Mouse (Mus musculus) liver, embryonic 16.5 days (tissue): ENCODE measurements around the gene Guca1a. TPM values are rescaled to one million over a fixed set of nuclear protein-coding genes. Genes with fewer than 3 reads are reported as not detected.

Experiments used
- ATAC-seq: fragments of 200-750 bp; cut with Nextera tagmentation; 2 replicates; pipeline ENCODE4 v1.8.0; 2017; ENCODE audit warnings: low read depth, mild to moderate bottlenecking, moderate number of reproducible peaks, moderate library complexity
- H3K27ac ChIP-seq: fragments of 300-500 bp; sonication (generic); 2 replicates; pipeline ENCODE4 v1.5.1; 2014; ENCODE audit warnings: mild to moderate bottlenecking, low read length
- H3K27me3 ChIP-seq: fragments of 300-500 bp; sonication (generic); 2 replicates; pipeline ENCODE4 v1.6.1; 2014; ENCODE audit warnings: low read depth, low read length, mixed read lengths; ENCODE audit not compliant: control insufficient read depth, insufficient read depth
- H3K36me3 ChIP-seq: fragments of 300-500 bp; sonication (generic); 2 replicates; pipeline ENCODE4 v1.6.1; 2014; ENCODE audit warnings: mild to moderate bottlenecking; ENCODE audit not compliant: control insufficient read depth, insufficient read depth
- H3K4me1 ChIP-seq: fragments of 300-500 bp; sonication (generic); 2 replicates; pipeline ENCODE4 v1.6.1; 2014; ENCODE audit warnings: low read depth, low read length, mixed read lengths; ENCODE audit not compliant: control insufficient read depth
- H3K4me2 ChIP-seq: fragments of 300-500 bp; sonication (generic); 2 replicates; pipeline ENCODE4 v1.6.1; 2014; ENCODE audit warnings: low read depth, low read length, mixed read lengths
- H3K4me3 ChIP-seq: fragments of 300-500 bp; sonication (generic); 2 replicates; pipeline ENCODE4 v1.5.1; 2014; ENCODE audit warnings: low read depth, mild to moderate bottlenecking, low read length
- H3K9ac ChIP-seq: fragments of 300-500 bp; sonication (generic); 2 replicates; pipeline ENCODE4 v1.6.1; 2014; ENCODE audit warnings: low read depth, low read length
- H3K9me3 ChIP-seq: fragments of 300-500 bp; sonication (generic); replicated peaks from 2 replicates; pipeline ENCODE4 v1.6.1; 2016; ENCODE audit warnings: low read length; ENCODE audit not compliant: control insufficient read depth
- WGBS: fragments of 180-500 bp; shearing (Covaris S2); extraction: QIAGEN DNeasy Blood & Tissue Kit; methylation state at CpG from one replicate; pipeline ENCODE4 v1.1.7; 2014; ENCODE audit not compliant: insufficient replicate concordance; 5-methylcytosine and 5-hydroxymethylcytosine counted together
- polyA plus RNA-seq: library from polyadenylated mRNA; unstranded; fragments of >200 nt; fragmentation: Nextera tagmentation; extraction: Ambion mirVana; gene quantifications from 2 replicates; pipeline ENCODE4 v1.2.1, GENCODE M21; 2015

The Guca1a gene
- polyA plus RNA-seq, 1 experiment from 2014 or later: 2.0 TPM

DNA sequence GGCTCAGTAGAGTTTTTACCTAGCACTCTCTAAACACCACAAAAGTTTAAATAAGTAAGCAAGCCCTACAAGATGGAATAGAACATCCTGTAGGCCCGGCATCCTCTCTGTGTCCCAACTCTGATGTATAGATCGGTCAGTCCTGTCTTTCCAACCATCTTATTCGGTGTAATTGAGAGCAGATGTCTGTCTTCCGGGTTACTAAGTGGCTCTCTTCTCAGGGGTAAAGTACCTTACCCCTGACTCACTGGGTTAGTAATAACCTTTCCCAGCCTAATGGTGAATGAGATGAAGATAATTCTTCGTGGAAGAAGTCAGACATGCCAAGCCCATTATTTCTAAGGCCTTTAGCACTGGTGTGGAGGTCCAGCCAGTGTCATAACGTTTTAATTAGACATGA, 26.4 kb downstream of the Guca1a start:
- no peaks in the 10 kb centered on the region for H3K9me3 ChIP-seq
- no peak overlapping the region for H3K27ac ChIP-seq
- no peak for ATAC-seq
- H3K4me1 ChIP-seq: peaks cover 5% of the 10 kb centered on the region; the same call in 1 of the 2 replicates
- H3K36me3 ChIP-seq: peaks cover 13% of the 10 kb centered on the region; the same call in 1 of the 2 replicates
- H3K4me2 ChIP-seq: no peak overlapping the region
- WGBS: 79% methylated on average over 6 of the region's 6 CpGs
- no peaks in the 10 kb centered on the region for H3K27me3 ChIP-seq
- H3K4me3 ChIP-seq: no peak overlapping the region
- H3K9ac ChIP-seq: no peak overlapping the region

DNA sequence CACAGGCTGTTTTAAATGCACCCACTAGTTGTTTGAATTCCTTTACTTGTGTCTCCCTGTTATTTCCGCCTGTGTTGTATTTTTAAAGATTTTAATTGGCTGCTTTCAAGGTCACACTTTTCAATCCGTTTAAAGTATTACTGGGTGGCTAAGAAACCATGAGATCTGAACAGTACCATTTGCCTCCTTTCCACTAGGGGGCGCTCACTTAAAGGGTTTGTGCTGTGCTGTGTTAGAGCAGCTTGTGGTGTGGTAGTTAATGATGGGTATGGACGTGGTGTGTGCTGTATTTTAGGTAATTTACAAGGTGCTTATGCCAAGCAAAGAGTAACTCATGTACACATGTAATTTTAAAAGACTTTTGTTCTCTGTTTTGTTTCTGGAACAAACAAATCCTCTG, 28.9 kb downstream of the Guca1a start:
- no peaks in the 10 kb centered on the region for H3K27me3 ChIP-seq
- no peak overlapping the region for H3K4me2 ChIP-seq
- H3K9ac ChIP-seq: no peak overlapping the region
- no peak overlapping the region for H3K4me3 ChIP-seq
- 6% methylated on average over 4 of the region's 4 CpGs for WGBS
- H3K27ac ChIP-seq: no peak overlapping the region
- ATAC-seq: peak; percentile 58; the same call in 1 of the 2 replicates
- no peaks in the 10 kb centered on the region for H3K9me3 ChIP-seq
- H3K4me1 ChIP-seq: peaks cover 5% of the 10 kb centered on the region; the same call in 1 of the 2 replicates
- peaks cover 10% of the 10 kb centered on the region; the same call in 1 of the 2 replicates for H3K36me3 ChIP-seq

DNA sequence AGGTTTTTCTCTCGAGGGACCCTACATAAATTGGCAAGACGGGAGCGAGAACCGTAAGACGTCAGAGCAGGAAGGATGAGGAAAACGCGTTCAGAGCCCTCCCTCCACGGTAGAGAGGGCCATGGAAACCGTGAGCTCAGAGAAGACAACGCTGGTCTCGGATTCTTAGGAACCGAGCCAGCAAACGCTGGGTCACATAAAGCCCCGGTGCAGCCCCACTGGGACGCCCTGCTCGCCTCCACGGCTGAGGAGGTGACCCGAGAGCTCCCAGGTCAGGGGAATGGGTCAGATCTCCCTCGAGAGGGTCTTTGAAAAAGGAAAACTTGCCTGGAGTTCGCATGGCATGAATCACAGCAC, 31.3 kb downstream of the Guca1a start:
- 2% methylated on average over 20 of the region's 20 CpGs for WGBS
- Histone ChIP-seq H3K4me2 (peak overlapping the region; percentile 68), H3K4me1 (peaks cover 5% of the 10 kb centered on the region; the same call in 1 of the 2 replicates), H3K9me3 (no peaks in the 10 kb centered on the region), H3K9ac (peak overlapping the region; percentile 74), H3K36me3 (peaks cover 5% of the 10 kb centered on the region; the same call in 1 of the 2 replicates), H3K27me3 (no peaks in the 10 kb centered on the region), H3K27ac (no peak overlapping the region), H3K4me3 (peak overlapping the region; percentile 82)
- 0 out of 2 replicates have a peak, but pooled peaks have one; percentile 27 for ATAC-seq

DNA sequence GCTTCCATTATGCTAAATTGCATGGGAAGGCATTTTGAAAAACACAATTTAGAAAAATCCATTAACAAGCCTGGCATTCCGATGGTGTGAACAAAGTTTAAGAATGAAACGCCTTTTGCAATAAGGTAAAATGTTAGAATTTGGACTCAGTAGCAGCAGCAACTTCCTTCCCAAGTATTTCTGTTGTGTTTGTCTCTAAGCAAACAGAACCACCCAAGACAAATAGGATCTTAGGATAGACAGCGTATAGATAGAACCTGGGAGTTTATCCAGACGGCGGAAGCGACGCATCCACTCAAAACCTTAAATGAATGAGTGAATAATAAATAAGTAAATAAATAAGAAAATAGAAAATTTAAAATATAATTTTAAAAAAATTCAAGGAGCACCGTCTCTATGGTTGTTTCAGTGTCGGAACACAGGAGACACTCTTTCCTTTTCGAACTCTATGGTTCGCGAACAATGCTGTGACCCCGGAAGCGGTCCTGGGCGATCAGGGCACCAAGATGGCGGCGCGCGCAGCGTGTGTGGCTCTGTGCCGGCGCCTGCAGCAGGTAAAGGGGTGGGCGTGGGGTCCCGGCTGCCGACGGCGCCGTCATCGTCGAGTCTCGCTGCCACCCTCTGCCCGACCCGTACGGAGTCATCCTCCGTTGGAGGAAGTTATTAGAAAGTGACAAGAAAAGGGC, 31.8 kb downstream of the Guca1a start, which contains the start of gene Mrps10:
Mrps10 (plus strand) TSS at position 487 of the 686 bp plus-strand sequence.
- H3K9ac ChIP-seq: peak within 1 kb of the TSS; percentile 74
- no peak within 1 kb of the TSS for H3K27ac ChIP-seq
- peak within 1 kb of the TSS; percentile 82 for H3K4me3 ChIP-seq
- peaks cover 3% of the 10 kb centered on the region; the same call in 1 of the 2 replicates for H3K36me3 ChIP-seq
- no peaks in the 10 kb centered on the region for H3K27me3 ChIP-seq
- peak; percentile 86 for ATAC-seq
- 5% methylated on average over 35 of the region's 35 CpGs for WGBS
- H3K9me3 ChIP-seq: no peaks in the 10 kb centered on the region
- H3K4me2 ChIP-seq: peak within 1 kb of the TSS; percentile 68
- peaks cover 5% of the 10 kb centered on the region; the same call in 1 of the 2 replicates for H3K4me1 ChIP-seq

DNA sequence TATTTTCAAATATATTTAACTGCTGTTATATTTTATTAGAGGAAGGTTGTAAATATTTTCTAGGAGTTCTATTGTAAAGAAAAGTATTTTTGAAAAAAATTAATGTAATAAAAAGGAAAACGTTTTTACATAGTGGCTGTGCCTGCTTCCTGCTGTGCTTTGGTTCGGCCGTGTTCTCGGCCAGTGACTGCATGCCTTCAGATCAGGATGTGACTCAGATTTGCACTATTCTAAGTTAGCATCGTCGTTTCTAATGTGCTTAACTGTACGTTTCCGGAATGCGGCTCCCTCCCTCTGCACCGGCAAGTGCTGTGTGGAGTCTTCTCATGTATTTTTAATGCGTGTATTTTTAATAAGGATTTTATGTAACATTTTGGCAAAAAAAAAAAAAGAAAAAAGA, 39.0 kb downstream of the Guca1a start:
- ATAC-seq: no peak
- 58% methylated on average over 11 of the region's 11 CpGs for WGBS
- H3K4me1 ChIP-seq: no peaks in the 10 kb centered on the region

DNA sequence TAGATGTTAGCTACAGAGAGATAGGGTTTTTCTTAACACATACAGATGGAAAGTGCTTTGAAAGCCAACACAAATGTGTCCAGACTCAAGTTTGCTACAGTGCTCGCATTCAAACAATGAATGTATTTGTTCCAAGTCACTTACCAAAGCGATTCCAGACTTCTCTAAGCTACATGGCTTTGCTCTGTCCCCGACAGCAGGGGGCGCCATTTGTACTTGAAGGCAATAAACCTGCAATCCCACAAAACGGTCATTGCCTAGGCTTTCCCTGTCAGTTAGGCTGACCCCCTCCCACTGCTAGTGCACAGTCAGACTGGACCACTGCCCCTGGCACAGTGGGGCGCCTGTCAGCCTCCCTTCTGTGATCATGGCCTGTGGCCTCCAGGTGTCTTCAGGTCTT, 40.4 kb downstream of the Guca1a start:
- no peaks in the 10 kb centered on the region for H3K36me3 ChIP-seq
- H3K4me3 ChIP-seq: no peak overlapping the region
- H3K27ac ChIP-seq: no peak overlapping the region
- H3K9ac ChIP-seq: no peak overlapping the region
- 30% methylated on average over 6 of the region's 6 CpGs for WGBS
- no peaks in the 10 kb centered on the region for H3K9me3 ChIP-seq
- no peaks in the 10 kb centered on the region for H3K4me1 ChIP-seq
- no peak overlapping the region for H3K4me2 ChIP-seq
- no peak for ATAC-seq
- no peaks in the 10 kb centered on the region for H3K27me3 ChIP-seq

More for the DNA sequence above, 39.0 kb downstream of the Guca1a start:
- Histone ChIP-seq H3K36me3 (no peaks in the 10 kb centered on the region), H3K4me2 (no peak overlapping the region), H3K4me3 (no peak overlapping the region), H3K27ac (no peak overlapping the region), H3K9ac (no peak overlapping the region), H3K27me3 (no peaks in the 10 kb centered on the region), H3K9me3 (no peaks in the 10 kb centered on the region)

DNA sequence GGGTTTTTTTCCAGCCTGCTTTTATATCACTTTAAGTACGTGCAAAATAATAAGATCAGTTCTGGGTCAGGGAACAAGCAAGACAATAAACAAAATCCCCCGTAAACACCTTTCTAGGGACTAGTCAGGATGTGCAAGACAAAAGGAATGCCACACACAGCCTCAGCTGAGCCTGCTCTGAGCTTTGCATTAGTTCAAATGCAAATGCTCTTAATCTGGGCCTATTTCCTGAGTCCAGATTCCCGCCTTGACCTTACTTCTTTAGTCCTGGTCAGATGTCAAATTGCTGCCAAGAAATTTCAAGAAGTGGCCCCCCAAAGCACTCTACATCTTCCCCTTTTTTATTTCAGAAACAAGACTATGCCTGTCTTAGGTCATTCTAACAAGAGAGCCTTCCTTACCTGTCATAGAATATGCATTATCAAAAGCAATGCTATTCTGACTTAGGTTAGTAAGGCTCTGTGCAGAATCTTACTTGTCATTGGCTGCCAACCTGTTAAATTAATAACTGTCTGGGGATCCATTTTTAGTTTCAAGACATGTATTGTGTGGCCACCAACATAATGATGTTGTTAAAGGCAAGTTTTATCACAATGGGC, 50.6 kb downstream of the Guca1a start:
- Histone ChIP-seq H3K4me2 (no peak overlapping the region), H3K9me3 (no peaks in the 10 kb centered on the region), H3K27ac (no peak overlapping the region), H3K36me3 (0 out of 2 replicates have a peak, but pooled peaks cover 4% of the 10 kb centered on the region), H3K4me1 (no peaks in the 10 kb centered on the region), H3K4me3 (no peak overlapping the region), H3K27me3 (no peaks in the 10 kb centered on the region), H3K9ac (no peak overlapping the region)
- WGBS: 70% methylated on average over 3 of the region's 3 CpGs
- ATAC-seq: no peak
